Mouse (Mus musculus) C2C12 (cell line): ENCODE data around the gene Ogfr. TPM values are rescaled to one million over a fixed set of nuclear protein-coding genes. Genes with fewer than 3 reads are reported as not detected.

ENCODE experiments used
- H3K27me3 ChIP-seq: one replicate; pipeline ENCODE4 v1.6.1; 2011; ENCODE audit not compliant: control insufficient read depth, insufficient read depth, insufficient read length
- H3K36me3 ChIP-seq: one replicate; pipeline ENCODE4 v1.6.1; 2011; ENCODE audit not compliant: control insufficient read depth, insufficient read depth
- H3K4me3 ChIP-seq: one replicate; pipeline ENCODE4 v1.5.1; 2011; ENCODE audit warnings: mild to moderate bottlenecking, control low read depth; ENCODE audit not compliant: poor library complexity, insufficient read depth, severe bottlenecking
- H3K79me2 ChIP-seq: one replicate; pipeline ENCODE4 v1.6.1; 2011; ENCODE audit not compliant: control insufficient read depth, insufficient read depth
- H3K79me3 ChIP-seq: one replicate; pipeline ENCODE4 v1.6.1; 2011; ENCODE audit warnings: low read depth, control low read depth
- H3ac ChIP-seq: one replicate; pipeline ENCODE3; 2011; ENCODE audit warnings: low read depth; ENCODE audit not compliant: control insufficient read depth, insufficient read length
- CEBPB ChIP-seq: IDR thresholded peaks from one replicate; pipeline ENCODE4 v1.6.1; 2011; ENCODE audit warnings: low read depth, mild to moderate bottlenecking, control low read depth, moderate library complexity
- FOSL1 ChIP-seq: IDR thresholded peaks from one replicate; pipeline ENCODE4 v1.8.0; 2011; ENCODE audit warnings: mild to moderate bottlenecking, low read length; ENCODE audit not compliant: poor library complexity, insufficient read depth, severe bottlenecking
- MAX ChIP-seq: IDR thresholded peaks from one replicate; pipeline ENCODE4 v1.6.1; 2011; ENCODE audit warnings: mild to moderate bottlenecking, control low read depth
- MYOD1 ChIP-seq: IDR thresholded peaks from one replicate; pipeline ENCODE4 v1.6.1; 2011; ENCODE audit warnings: low read depth; ENCODE audit not compliant: control insufficient read depth, insufficient read length
- MYOG ChIP-seq: IDR thresholded peaks from one replicate; pipeline ENCODE4 v1.6.1; 2011; ENCODE audit not compliant: control insufficient read depth, insufficient read length; ENCODE audit errors: extremely low read depth
- USF1 ChIP-seq: IDR thresholded peaks from one replicate; pipeline ENCODE4 v1.6.1; 2011; ENCODE audit warnings: low read depth, mild to moderate bottlenecking, control low read depth, moderate library complexity
- polyA plus RNA-seq: library from polyadenylated mRNA; unstranded; fragments of >200 nt; fragmentation: generic; extraction: Trizol; gene quantifications from one replicate; pipeline ENCODE4 v1.2.1, GENCODE M21; 2012; ENCODE audit warnings: missing spikeins

Ogfr gene
- polyA plus RNA-seq, 1 experiment: 61.5 TPM

- TF ChIP-seq MAX (no peak), MYOD1 (no peak), CEBPB (no peak), MYOG (no peak), FOSL1 (no peak), USF1 (no peak)
- peaks cover 16% of the 10 kb centered on the region for H3K27me3 ChIP-seq
Observed at GRCm38 (mm10) chr2:180643626-180644025, 54.6 kb downstream of the Ogfr start.

More at GRCm38 (mm10) chr2:180643626-180644025, 54.6 kb downstream of the Ogfr start:
- Histone ChIP-seq H3ac (no peak overlapping the region), H3K4me3 (no peak overlapping the region), H3K79me3 (no peaks in the 10 kb centered on the region), H3K36me3 (no peaks in the 10 kb centered on the region), H3K79me2 (no peaks in the 10 kb centered on the region)

Other genes with a start within 250 kb of the Ogfr start
- 7.4 TPM for gene Slco4a1, start 133.0 kb upstream of the Ogfr start, polyA plus RNA-seq
- gene Ntsr1, start 89.3 kb upstream of the Ogfr start, polyA plus RNA-seq: not detected
- gene Mrgbp, start 7.9 kb upstream of the Ogfr start, polyA plus RNA-seq: 19.2 TPM
- gene Col9a3, start 8.5 kb downstream of the Ogfr start, polyA plus RNA-seq: 0.21 TPM
- not detected for gene Tcfl5, start 53.5 kb downstream of the Ogfr start, polyA plus RNA-seq
- 11.0 TPM for gene Dido1, start 120.8 kb downstream of the Ogfr start, polyA plus RNA-seq
- gene Gid8, start 120.9 kb downstream of the Ogfr start, polyA plus RNA-seq: 35.5 TPM
- 0.04 TPM for gene Slc17a9, start 136.0 kb downstream of the Ogfr start, polyA plus RNA-seq
- gene Bhlhe23, start 187.7 kb downstream of the Ogfr start, polyA plus RNA-seq: 0.01 TPM